Mouse (Mus musculus): ENCODE data around the gene Cdc42ep5. TPM values are rescaled to one million over a fixed set of nuclear protein-coding genes. Genes with fewer than 3 reads are reported as not detected.

The Cdc42ep5 gene
- total and polyA plus RNA-seq, 3 experiments = 0.33 to 0.62 TPM; not detected in 1

DNA sequence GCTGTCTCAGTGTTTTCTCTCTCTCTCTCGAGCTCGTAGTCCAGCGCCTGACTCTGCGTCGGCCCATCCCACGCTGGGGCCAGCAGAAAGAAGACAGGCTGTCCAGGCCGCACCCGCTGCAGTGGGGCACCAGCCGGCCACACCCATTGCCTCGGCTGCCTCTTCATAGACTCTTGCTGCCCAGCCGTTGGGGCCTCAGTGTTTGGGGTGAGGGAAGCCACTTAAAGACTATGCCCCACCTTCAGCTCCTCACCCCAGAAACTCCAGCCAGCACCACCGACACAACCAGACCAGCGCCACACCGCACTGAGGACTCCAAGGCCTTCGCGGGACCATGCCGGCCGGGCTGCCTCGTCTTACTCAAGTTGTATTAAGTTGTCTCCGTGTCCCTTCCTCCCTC, 17.3 kb downstream of the Cdc42ep5 start:
- Histone ChIP-seq H3K9me3 (replicated peaks) (no peaks in the 10 kb centered on the region), H3K4me1 (ENCODE audit: insufficient read depth, low read depth, low read length) (peaks cover 90% of the 10 kb centered on the region), H3K4me3 (ENCODE audit: low read depth, low read length) (peak overlapping the region; percentile 84; the same call in 1 of the 2 replicates), H3K36me3 (replicated peaks) (peaks cover 63% of the 10 kb centered on the region), H3K27me3 (ENCODE audit: insufficient read depth, low read length) (no peaks in the 10 kb centered on the region)
- peak; percentile 24; the same call in 1 of the 2 replicates for ATAC-seq (ENCODE audit: extremely low read depth, insufficient number of reproducible peaks, low FRiP score, poor library complexity, severe bottlenecking)
- no peak for DNase-seq (ENCODE audit: low spot score)
- TF ChIP-seq GATA1 (IDR thresholded peaks at IDR 0.05; ENCODE audit: borderline replicate concordance, low read length) (no peak), CTCF (IDR thresholded peaks at IDR 0.05; ENCODE audit: low read depth, low read length) (no peak), GATA2 (IDR thresholded peaks at IDR 0.05; ENCODE audit: borderline replicate concordance, low read depth, low read length) (no peak), TAL1 (conservative IDR thresholded peaks at IDR 0.05; ENCODE audit: low read depth, low read length) (no peak), POLR2AphosphoS5 (IDR thresholded peaks at IDR 0.05; ENCODE audit: insufficient replicate concordance, low read depth, low read length) (no peak)

DNA sequence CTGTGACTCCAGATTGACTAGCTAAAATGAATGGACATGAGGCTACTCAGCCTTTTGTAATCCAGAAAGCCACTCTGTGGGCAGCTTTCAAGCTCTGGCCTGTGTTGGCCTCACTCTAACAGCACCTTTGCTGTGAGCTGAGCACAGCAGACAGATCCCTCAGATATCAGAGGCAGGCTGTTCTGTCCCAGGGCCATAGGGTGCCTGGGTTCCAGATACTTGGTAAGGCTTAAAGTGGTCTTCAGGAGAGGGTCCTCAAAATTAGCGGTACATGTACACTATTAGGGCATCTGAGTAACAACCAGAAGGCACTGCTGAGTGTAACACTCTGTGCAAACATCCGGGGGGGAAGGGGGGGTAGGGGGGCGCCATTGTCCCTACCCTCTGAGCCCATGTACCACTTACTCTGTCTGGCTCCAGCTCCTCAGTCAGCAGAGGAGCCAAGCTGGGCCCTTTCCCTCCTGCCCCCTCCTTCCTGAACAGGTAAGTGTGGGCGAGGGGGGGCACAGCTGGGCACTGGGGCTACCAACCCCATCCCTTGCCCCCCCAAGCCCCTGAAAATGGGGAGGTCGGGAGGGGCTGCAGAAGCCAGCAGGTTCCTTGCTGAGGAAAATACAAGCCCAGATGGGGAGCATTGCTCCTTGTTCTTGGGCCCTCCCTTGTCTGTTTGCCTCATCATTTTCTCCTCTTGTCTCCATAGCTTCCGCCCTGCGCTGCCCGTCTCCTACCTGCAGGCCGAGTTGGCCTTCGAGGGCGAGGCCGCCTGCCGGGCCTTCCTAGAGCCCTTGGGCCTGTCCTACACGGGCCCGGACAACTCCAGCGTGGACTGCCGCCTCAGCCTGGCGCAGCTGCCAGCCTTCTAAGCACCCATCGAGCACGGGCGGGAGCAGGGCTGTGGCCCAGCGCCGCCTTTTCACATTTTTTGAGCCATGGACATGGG, 18.1 kb downstream of the Cdc42ep5 start:
- DNase-seq (ENCODE audit: low spot score) (no peak), ATAC-seq (ENCODE audit: extremely low read depth, insufficient number of reproducible peaks, low FRiP score, poor library complexity, severe bottlenecking) (no peak)
- H3K4me3 ChIP-seq (ENCODE audit: low read depth, low read length) = peak overlapping the region; percentile 64; the same call in 1 of the 2 replicates
- TF ChIP-seq CTCF (IDR thresholded peaks at IDR 0.05; ENCODE audit: low read depth, low read length) (no peak), GATA1 (IDR thresholded peaks at IDR 0.05; ENCODE audit: borderline replicate concordance, low read length) (no peak), POLR2AphosphoS5 (IDR thresholded peaks at IDR 0.05; ENCODE audit: insufficient replicate concordance, low read depth, low read length) (no peak), TAL1 (conservative IDR thresholded peaks at IDR 0.05; ENCODE audit: low read depth, low read length) (no peak), GATA2 (IDR thresholded peaks at IDR 0.05; ENCODE audit: borderline replicate concordance, low read depth, low read length) (no peak)
- peaks cover 89% of the 10 kb centered on the region for H3K4me1 ChIP-seq (ENCODE audit: insufficient read depth, low read depth, low read length)
- peaks cover 72% of the 10 kb centered on the region for H3K36me3 ChIP-seq (replicated peaks)
- H3K27me3 ChIP-seq (ENCODE audit: insufficient read depth, low read length) = no peaks in the 10 kb centered on the region
- no peaks in the 10 kb centered on the region for H3K9me3 ChIP-seq (replicated peaks)

DNA sequence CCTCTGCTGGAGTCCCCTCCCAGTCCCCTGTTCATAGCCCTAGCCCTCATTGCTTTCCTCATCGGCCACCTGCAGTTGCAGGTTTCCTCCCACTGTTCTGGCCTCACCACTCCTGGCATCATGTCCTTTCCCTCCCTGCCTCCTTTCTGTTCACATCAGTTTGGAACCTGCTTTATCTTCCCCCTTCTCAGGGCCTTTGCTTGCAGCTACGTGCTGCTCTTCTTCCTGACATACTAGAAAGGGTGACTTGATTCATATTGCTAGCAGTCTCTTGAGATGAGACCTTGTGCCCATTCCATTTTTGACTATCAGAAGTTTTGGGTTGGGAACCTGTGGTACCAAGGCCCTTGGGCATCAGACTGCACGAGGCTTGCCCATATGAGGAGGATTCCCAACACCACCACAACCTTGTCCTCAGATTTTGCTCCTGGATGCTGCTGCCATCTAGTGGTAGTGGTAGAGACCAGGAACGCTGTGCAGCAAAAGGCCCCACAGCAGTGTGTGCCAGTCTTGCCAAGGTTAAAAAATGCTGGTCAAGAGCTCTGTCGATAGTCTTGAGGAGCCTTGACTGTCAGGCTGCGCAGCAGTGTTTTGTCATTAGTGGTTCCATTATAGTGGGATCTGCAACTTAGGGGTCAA, 19.0 kb downstream of the Cdc42ep5 start:
- no peak for TF ChIP-seq TAL1 (conservative IDR thresholded peaks at IDR 0.05; ENCODE audit: low read depth, low read length)
- TF ChIP-seq CTCF (IDR thresholded peaks at IDR 0.05; ENCODE audit: low read depth, low read length) = peak; percentile 42; the same call in 1 of the 2 replicates
- TF ChIP-seq POLR2AphosphoS5 (IDR thresholded peaks at IDR 0.05; ENCODE audit: insufficient replicate concordance, low read depth, low read length) = no peak
- TF ChIP-seq GATA1 (IDR thresholded peaks at IDR 0.05; ENCODE audit: borderline replicate concordance, low read length) = no peak
- no peak for TF ChIP-seq GATA2 (IDR thresholded peaks at IDR 0.05; ENCODE audit: borderline replicate concordance, low read depth, low read length)
- H3K9me3 ChIP-seq (replicated peaks) = no peaks in the 10 kb centered on the region
- peaks cover 87% of the 10 kb centered on the region for H3K4me1 ChIP-seq (ENCODE audit: insufficient read depth, low read depth, low read length)
- H3K36me3 ChIP-seq (replicated peaks) = peaks cover 80% of the 10 kb centered on the region
- no peak for ATAC-seq (ENCODE audit: extremely low read depth, insufficient number of reproducible peaks, low FRiP score, poor library complexity, severe bottlenecking)
- peak overlapping the region; percentile 20; the same call in 1 of the 2 replicates for H3K4me3 ChIP-seq (ENCODE audit: low read depth, low read length)
- no peaks in the 10 kb centered on the region for H3K27me3 ChIP-seq (ENCODE audit: insufficient read depth, low read length)
- peak; percentile 47 for DNase-seq (ENCODE audit: low spot score)

- Histone ChIP-seq H3K4me3 (ENCODE audit: low read depth, low read length) (peak overlapping the region; percentile 20; the same call in 1 of the 2 replicates), H3K4me1 (ENCODE audit: insufficient read depth, low read depth, low read length) (peaks cover 81% of the 10 kb centered on the region), H3K27me3 (ENCODE audit: insufficient read depth, low read length) (no peaks in the 10 kb centered on the region), H3K9me3 (replicated peaks) (no peaks in the 10 kb centered on the region), H3K36me3 (replicated peaks) (peaks cover 88% of the 10 kb centered on the region)
- DNase-seq (ENCODE audit: low spot score) = no peak
- no peak for TF ChIP-seq TAL1 (conservative IDR thresholded peaks at IDR 0.05; ENCODE audit: low read depth, low read length)
- no peak for TF ChIP-seq GATA2 (IDR thresholded peaks at IDR 0.05; ENCODE audit: borderline replicate concordance, low read depth, low read length)
- no peak for ATAC-seq (ENCODE audit: extremely low read depth, insufficient number of reproducible peaks, low FRiP score, poor library complexity, severe bottlenecking)
These were observed 19.7 kb downstream of the Cdc42ep5 start for GRCm38 (mm10) chr7:4144766-4145551.

GRCm38 (mm10) chr7:4144046-4144445, 20.6 kb downstream of the Cdc42ep5 start:
- DNase-seq (ENCODE audit: low spot score) = no peak

GRCm38 (mm10) chr7:4143506-4143905, 21.2 kb downstream of the Cdc42ep5 start:
- H3K27me3 ChIP-seq (ENCODE audit: insufficient read depth, low read length) = no peaks in the 10 kb centered on the region
- H3K36me3 ChIP-seq (replicated peaks) = peaks cover 100% of the 10 kb centered on the region
- DNase-seq (ENCODE audit: low spot score) (no peak), ATAC-seq (ENCODE audit: extremely low read depth, insufficient number of reproducible peaks, low FRiP score, poor library complexity, severe bottlenecking) (no peak)
- TF ChIP-seq POLR2AphosphoS5 (IDR thresholded peaks at IDR 0.05; ENCODE audit: insufficient replicate concordance, low read depth, low read length) (no peak), CTCF (IDR thresholded peaks at IDR 0.05; ENCODE audit: low read depth, low read length) (no peak), GATA2 (IDR thresholded peaks at IDR 0.05; ENCODE audit: borderline replicate concordance, low read depth, low read length) (no peak), TAL1 (conservative IDR thresholded peaks at IDR 0.05; ENCODE audit: low read depth, low read length) (no peak), GATA1 (IDR thresholded peaks at IDR 0.05; ENCODE audit: borderline replicate concordance, low read length) (no peak)
- peaks cover 81% of the 10 kb centered on the region for H3K4me1 ChIP-seq (ENCODE audit: insufficient read depth, low read depth, low read length)
- H3K4me3 ChIP-seq (ENCODE audit: low read depth, low read length) = no peak overlapping the region; the same call in 1 of the 2 replicates
- H3K9me3 ChIP-seq (replicated peaks) = no peaks in the 10 kb centered on the region

More at GRCm38 (mm10) chr7:4144046-4144445, 20.6 kb downstream of the Cdc42ep5 start:
- Histone ChIP-seq H3K27me3 (ENCODE audit: insufficient read depth, low read length) (no peaks in the 10 kb centered on the region), H3K4me1 (ENCODE audit: insufficient read depth, low read depth, low read length) (peaks cover 81% of the 10 kb centered on the region), H3K36me3 (replicated peaks) (peaks cover 97% of the 10 kb centered on the region), H3K4me3 (ENCODE audit: low read depth, low read length) (no peak overlapping the region), H3K9me3 (replicated peaks) (no peaks in the 10 kb centered on the region)
- ATAC-seq (ENCODE audit: extremely low read depth, insufficient number of reproducible peaks, low FRiP score, poor library complexity, severe bottlenecking) = no peak
- no peak for TF ChIP-seq CTCF (IDR thresholded peaks at IDR 0.05; ENCODE audit: low read depth, low read length)

Data from G1E (cell line).